Mouse (Mus musculus): ENCODE results near the gene Myl6. TPM values are rescaled to one million over a fixed set of nuclear protein-coding genes. Genes with fewer than 3 reads are reported as not detected.
A peak's percentile ranks its signal among the peaks of the same experiment; 100 is the strongest.

Myl6 gene
- polyA plus RNA-seq, 1 experiment: 566 TPM

- H3K4me1 ChIP-seq (replicated peaks; ENCODE audit: control insufficient read depth, insufficient read depth, low read length): peaks cover 8% of the 10 kb centered on the region; the same call in 1 of the 2 replicates
- no peaks in the 10 kb centered on the region for H3K27me3 ChIP-seq (ENCODE audit: control insufficient read depth, insufficient read depth, low read length)
- TF ChIP-seq CTCF (IDR thresholded peaks at IDR 0.05; ENCODE audit: borderline replicate concordance, control insufficient read depth, extremely low read depth, insufficient read depth, low read length, poor library complexity) (no peak), POLR2A (IDR thresholded peaks at IDR 0.05; ENCODE audit: control insufficient read depth, extremely low read depth, insufficient read depth, low read length, poor library complexity) (no peak)
- no peak overlapping the region for H3K4me3 ChIP-seq (ENCODE audit: control insufficient read depth, insufficient read depth, low read length)
- no peak for DNase-seq
- no peak overlapping the region for H3K27ac ChIP-seq (ENCODE audit: control insufficient read depth, insufficient read depth, low read length)
- 88% methylated on average over 6 of the region's 6 CpGs for WGBS
- peaks cover 20% of the 10 kb centered on the region for H3K36me3 ChIP-seq (ENCODE audit: control insufficient read depth, insufficient read depth, low read length)
These were observed 28.4 kb upstream of the Myl6 start for GRCm38 (mm10) chr10:128522351-128522750.

DNA sequence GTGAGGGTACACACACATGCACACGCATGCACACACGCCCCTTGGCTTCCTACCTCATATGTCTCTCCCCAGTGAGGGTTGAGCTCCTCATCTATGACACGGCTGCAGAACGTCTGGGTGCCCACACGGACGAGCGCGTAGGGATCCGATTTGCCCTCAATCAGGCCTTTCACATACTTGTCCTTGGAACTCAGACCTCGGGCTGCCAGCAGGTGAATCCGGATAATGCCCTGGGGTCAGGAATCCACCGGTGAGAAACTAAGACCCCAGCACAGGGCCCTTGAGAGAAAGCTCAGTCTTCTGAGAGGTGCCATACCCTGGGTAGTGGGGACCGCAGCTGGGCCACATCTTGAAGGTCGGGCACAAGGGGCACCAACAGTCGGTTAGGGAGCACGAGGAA, 26.6 kb upstream of the Myl6 start:
- WGBS: 97% methylated on average over 16 of the region's 16 CpGs
- no peak for DNase-seq
- H3K27me3 ChIP-seq (ENCODE audit: control insufficient read depth, insufficient read depth, low read length): no peaks in the 10 kb centered on the region
- no peak overlapping the region for H3K27ac ChIP-seq (ENCODE audit: control insufficient read depth, insufficient read depth, low read length)
- peaks cover 33% of the 10 kb centered on the region for H3K36me3 ChIP-seq (ENCODE audit: control insufficient read depth, insufficient read depth, low read length)
- TF ChIP-seq POLR2A (IDR thresholded peaks at IDR 0.05; ENCODE audit: control insufficient read depth, extremely low read depth, insufficient read depth, low read length, poor library complexity): no peak
- TF ChIP-seq CTCF (IDR thresholded peaks at IDR 0.05; ENCODE audit: borderline replicate concordance, control insufficient read depth, extremely low read depth, insufficient read depth, low read length, poor library complexity): no peak
- H3K4me1 ChIP-seq (replicated peaks; ENCODE audit: control insufficient read depth, insufficient read depth, low read length): peaks cover 8% of the 10 kb centered on the region; the same call in 1 of the 2 replicates
- no peak overlapping the region for H3K4me3 ChIP-seq (ENCODE audit: control insufficient read depth, insufficient read depth, low read length)

GRCm38 (mm10) chr10:128518833-128519232, 24.9 kb upstream of the Myl6 start:
- H3K4me3 ChIP-seq (ENCODE audit: control insufficient read depth, insufficient read depth, low read length): no peak overlapping the region
- 93% methylated on average over 7 of the region's 7 CpGs for WGBS
- peak; percentile 56 for DNase-seq
- no peak overlapping the region for H3K27ac ChIP-seq (ENCODE audit: control insufficient read depth, insufficient read depth, low read length)
- H3K4me1 ChIP-seq (replicated peaks; ENCODE audit: control insufficient read depth, insufficient read depth, low read length): peaks cover 1% of the 10 kb centered on the region; the same call in 1 of the 2 replicates
- peaks cover 44% of the 10 kb centered on the region for H3K36me3 ChIP-seq (ENCODE audit: control insufficient read depth, insufficient read depth, low read length)
- no peak for TF ChIP-seq POLR2A (IDR thresholded peaks at IDR 0.05; ENCODE audit: control insufficient read depth, extremely low read depth, insufficient read depth, low read length, poor library complexity)
- TF ChIP-seq CTCF (IDR thresholded peaks at IDR 0.05; ENCODE audit: borderline replicate concordance, control insufficient read depth, extremely low read depth, insufficient read depth, low read length, poor library complexity): peak; percentile 68; the same call in 1 of the 2 replicates
- no peaks in the 10 kb centered on the region for H3K27me3 ChIP-seq (ENCODE audit: control insufficient read depth, insufficient read depth, low read length)

GRCm38 (mm10) chr10:128516677-128517076, 22.7 kb upstream of the Myl6 start:
- TF ChIP-seq POLR2A (IDR thresholded peaks at IDR 0.05; ENCODE audit: control insufficient read depth, extremely low read depth, insufficient read depth, low read length, poor library complexity) (no peak), CTCF (IDR thresholded peaks at IDR 0.05; ENCODE audit: borderline replicate concordance, control insufficient read depth, extremely low read depth, insufficient read depth, low read length, poor library complexity) (no peak)
- no peak overlapping the region for H3K27ac ChIP-seq (ENCODE audit: control insufficient read depth, insufficient read depth, low read length)
- no peaks in the 10 kb centered on the region for H3K27me3 ChIP-seq (ENCODE audit: control insufficient read depth, insufficient read depth, low read length)
- H3K4me3 ChIP-seq (ENCODE audit: control insufficient read depth, insufficient read depth, low read length): no peak overlapping the region
- peaks cover 48% of the 10 kb centered on the region for H3K36me3 ChIP-seq (ENCODE audit: control insufficient read depth, insufficient read depth, low read length)
- WGBS: 74% methylated on average over 6 of the region's 6 CpGs
- DNase-seq: no peak
- no peaks in the 10 kb centered on the region for H3K4me1 ChIP-seq (replicated peaks; ENCODE audit: control insufficient read depth, insufficient read depth, low read length)

GRCm38 (mm10) chr10:128516029-128516428, 22.1 kb upstream of the Myl6 start:
- no peaks in the 10 kb centered on the region for H3K27me3 ChIP-seq (ENCODE audit: control insufficient read depth, insufficient read depth, low read length)
- H3K4me1 ChIP-seq (replicated peaks; ENCODE audit: control insufficient read depth, insufficient read depth, low read length): no peaks in the 10 kb centered on the region
- no peak overlapping the region for H3K27ac ChIP-seq (ENCODE audit: control insufficient read depth, insufficient read depth, low read length)
- H3K36me3 ChIP-seq (ENCODE audit: control insufficient read depth, insufficient read depth, low read length): peaks cover 53% of the 10 kb centered on the region
- TF ChIP-seq CTCF (IDR thresholded peaks at IDR 0.05; ENCODE audit: borderline replicate concordance, control insufficient read depth, extremely low read depth, insufficient read depth, low read length, poor library complexity) (no peak), POLR2A (IDR thresholded peaks at IDR 0.05; ENCODE audit: control insufficient read depth, extremely low read depth, insufficient read depth, low read length, poor library complexity) (no peak)
- no peak overlapping the region for H3K4me3 ChIP-seq (ENCODE audit: control insufficient read depth, insufficient read depth, low read length)
- WGBS: 96% methylated on average over 20 of the region's 20 CpGs
- DNase-seq: no peak

DNA sequence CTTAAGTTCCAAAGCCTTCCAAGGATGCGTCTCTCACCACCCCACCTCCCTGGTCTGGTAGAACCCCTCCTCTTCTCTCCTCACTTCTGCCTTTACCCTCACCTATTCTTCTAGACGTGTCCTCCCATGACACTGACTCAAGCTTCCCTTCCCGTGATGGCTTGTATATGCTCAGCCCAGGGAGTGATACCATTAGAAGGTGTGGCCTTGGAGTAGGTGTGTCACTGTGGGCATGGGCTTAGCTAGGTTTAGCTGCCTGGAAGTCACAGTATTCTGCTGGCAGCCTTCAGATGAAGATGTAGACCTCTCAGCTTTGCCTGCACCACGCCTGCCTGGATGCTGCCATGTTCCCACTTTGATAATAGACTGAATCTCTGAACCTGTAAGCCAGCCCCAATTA, 21.1 kb upstream of the Myl6 start:
- no peak overlapping the region for H3K27ac ChIP-seq (ENCODE audit: control insufficient read depth, insufficient read depth, low read length)

DNA sequence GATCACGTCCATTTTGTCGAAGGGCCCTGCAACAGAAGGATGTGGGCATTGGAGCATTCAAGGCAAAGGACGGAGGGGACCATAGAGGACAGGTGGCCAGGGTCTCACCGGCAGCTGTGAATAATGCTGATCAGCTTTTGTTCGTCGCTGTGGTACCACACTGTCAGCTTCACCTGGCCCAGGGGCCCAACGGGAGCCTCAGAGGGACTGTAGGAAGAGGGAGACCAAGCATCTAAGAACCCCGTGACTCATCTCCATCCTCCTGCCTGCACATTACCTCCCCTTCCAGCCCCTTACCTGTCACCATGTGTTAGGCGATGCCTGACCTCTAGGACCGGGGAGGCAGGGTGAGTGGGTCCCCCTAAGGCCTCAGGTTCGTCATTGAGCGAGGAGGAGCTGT, 17.8 kb upstream of the Myl6 start:
- Histone ChIP-seq H3K36me3 (ENCODE audit: control insufficient read depth, insufficient read depth, low read length) (peaks cover 42% of the 10 kb centered on the region), H3K27me3 (ENCODE audit: control insufficient read depth, insufficient read depth, low read length) (no peaks in the 10 kb centered on the region), H3K4me1 (replicated peaks; ENCODE audit: control insufficient read depth, insufficient read depth, low read length) (no peaks in the 10 kb centered on the region), H3K27ac (ENCODE audit: control insufficient read depth, insufficient read depth, low read length) (no peak overlapping the region), H3K4me3 (ENCODE audit: control insufficient read depth, insufficient read depth, low read length) (no peak overlapping the region)
- WGBS: 96% methylated on average over 12 of the region's 12 CpGs
- TF ChIP-seq POLR2A (IDR thresholded peaks at IDR 0.05; ENCODE audit: control insufficient read depth, extremely low read depth, insufficient read depth, low read length, poor library complexity) (no peak), CTCF (IDR thresholded peaks at IDR 0.05; ENCODE audit: borderline replicate concordance, control insufficient read depth, extremely low read depth, insufficient read depth, low read length, poor library complexity) (no peak)
- no peak for DNase-seq

More for the DNA sequence above, 21.1 kb upstream of the Myl6 start:
- Histone ChIP-seq H3K27me3 (ENCODE audit: control insufficient read depth, insufficient read depth, low read length) (no peaks in the 10 kb centered on the region), H3K4me3 (ENCODE audit: control insufficient read depth, insufficient read depth, low read length) (no peak overlapping the region), H3K4me1 (replicated peaks; ENCODE audit: control insufficient read depth, insufficient read depth, low read length) (no peaks in the 10 kb centered on the region), H3K36me3 (ENCODE audit: control insufficient read depth, insufficient read depth, low read length) (peaks cover 50% of the 10 kb centered on the region)
- no peak for TF ChIP-seq POLR2A (IDR thresholded peaks at IDR 0.05; ENCODE audit: control insufficient read depth, extremely low read depth, insufficient read depth, low read length, poor library complexity)
- no peak for TF ChIP-seq CTCF (IDR thresholded peaks at IDR 0.05; ENCODE audit: borderline replicate concordance, control insufficient read depth, extremely low read depth, insufficient read depth, low read length, poor library complexity)
- WGBS: 92% methylated on average over 4 of the region's 4 CpGs
- DNase-seq: no peak
